Mouse (Mus musculus): ENCODE measurements around the gene Ckm.

- no peak for TF ChIP-seq KAT2A (conservative IDR thresholded peaks at IDR 0.05; ENCODE audit: low read depth, low read length)
- no peak for TF ChIP-seq POLR2A (IDR thresholded peaks at IDR 0.05; ENCODE audit: control insufficient read depth in 1 of 2, insufficient read depth in 1 of 2, low read depth in 1 of 2, low read length in 2 of 2, poor library complexity in 1 of 2)
Measured at GRCm38 (mm10) chr7:19383708-19384107, 20.9 kb upstream of the Ckm start.
